Mouse (Mus musculus): ENCODE data around the gene Ube2l3. TPM values are rescaled to one million over a fixed set of nuclear protein-coding genes. Genes with fewer than 3 reads are reported as not detected.
A peak's percentile ranks its signal among the peaks of the same experiment; 100 is the strongest.
"Not testable (repeated sequence)": the region's sequence is repeated elsewhere in the genome, so short reads cannot be mapped to it uniquely, and the experiment has no call there.

Gene Ube2l3
- polyA plus RNA-seq, 1 experiment from 2014 or later, result 362 TPM

- peak; percentile 96 for ATAC-seq (ENCODE audit: insufficient number of reproducible peaks, insufficient read depth, low FRiP score, low TSS enrichment, low read depth)
- Histone ChIP-seq H3K9ac (replicated peaks) (peak within 1 kb of the TSS; percentile 93), H3K4me2 (peak within 1 kb of the TSS; percentile 93), H3K27ac (peak within 1 kb of the TSS; percentile 93), H3K9me3 (no peaks in the 10 kb centered on the region), H3K4me1 (replicated peaks) (peaks cover 30% of the 10 kb centered on the region), H3K36me3 (no peaks in the 10 kb centered on the region), H3K4me3 (replicated peaks) (peak within 1 kb of the TSS; percentile 87), H3K27me3 (no peaks in the 10 kb centered on the region)
- WGBS, result under 1% methylated on average over 59 of the region's 59 CpGs
Observed at GRCm38 (mm10) chr16:17232794-17233701, 30.6 kb upstream of the Ube2l3 start, which contains the start of gene Hic2. Gene Hic2, plus strand, starts transcription at chr16:17233572.

- H3K27me3 ChIP-seq; ATAC-seq (ENCODE audit: insufficient number of reproducible peaks, insufficient read depth, low FRiP score, low TSS enrichment, low read depth); H3K9me3 ChIP-seq; H3K27ac ChIP-seq; H3K4me3 ChIP-seq (replicated peaks); H3K36me3 ChIP-seq; H3K9ac ChIP-seq (replicated peaks); H3K4me2 ChIP-seq: not testable (repeated sequence)
- WGBS, result 86% methylated on average over 2 of the region's 2 CpGs
- H3K4me1 ChIP-seq (replicated peaks), result peaks cover 29% of the 10 kb centered on the region
Observed at GRCm38 (mm10) chr16:17231523-17231922, 29.1 kb upstream of the Ube2l3 start.

- Histone ChIP-seq H3K4me2 (no peak overlapping the region), H3K4me3 (replicated peaks) (no peak overlapping the region), H3K27me3 (no peaks in the 10 kb centered on the region), H3K9me3 (no peaks in the 10 kb centered on the region), H3K9ac (replicated peaks) (no peak overlapping the region), H3K36me3 (no peaks in the 10 kb centered on the region), H3K4me1 (replicated peaks) (no peaks in the 10 kb centered on the region), H3K27ac (no peak overlapping the region)
- no peak for ATAC-seq (ENCODE audit: insufficient number of reproducible peaks, insufficient read depth, low FRiP score, low TSS enrichment, low read depth)
Observed at GRCm38 (mm10) chr16:17226496-17226895, 24.0 kb upstream of the Ube2l3 start.

- 83% methylated on average over 5 of the region's 5 CpGs for WGBS
- Histone ChIP-seq H3K4me2 (no peak overlapping the region), H3K9me3 (no peaks in the 10 kb centered on the region), H3K4me1 (replicated peaks) (peaks cover under 1% of the 10 kb centered on the region; the same call in 1 of the 2 replicates), H3K27me3 (no peaks in the 10 kb centered on the region), H3K27ac (no peak overlapping the region), H3K36me3 (no peaks in the 10 kb centered on the region), H3K9ac (replicated peaks) (no peak overlapping the region), H3K4me3 (replicated peaks) (no peak overlapping the region)
- no peak for ATAC-seq (ENCODE audit: insufficient number of reproducible peaks, insufficient read depth, low FRiP score, low TSS enrichment, low read depth)
Observed at GRCm38 (mm10) chr16:17225584-17225983, 23.1 kb upstream of the Ube2l3 start.

- WGBS, result 28% methylated on average over 25 of the region's 25 CpGs
- no peak overlapping the region for H3K4me2 ChIP-seq
- no peaks in the 10 kb centered on the region for H3K27me3 ChIP-seq
- H3K9ac ChIP-seq (replicated peaks), result no peak overlapping the region
- no peak overlapping the region for H3K4me3 ChIP-seq (replicated peaks)
- peak; percentile 100 for ATAC-seq (ENCODE audit: insufficient number of reproducible peaks, insufficient read depth, low FRiP score, low TSS enrichment, low read depth)
- H3K4me1 ChIP-seq (replicated peaks), result peaks cover 10% of the 10 kb centered on the region; the same call in 1 of the 2 replicates
- no peak overlapping the region for H3K27ac ChIP-seq
- no peaks in the 10 kb centered on the region for H3K9me3 ChIP-seq
- H3K36me3 ChIP-seq, result no peaks in the 10 kb centered on the region
Observed at GRCm38 (mm10) chr16:17222197-17222596, 19.7 kb upstream of the Ube2l3 start.

GRCm38 (mm10) chr16:17220127-17220733, 17.8 kb upstream of the Ube2l3 start:
- no peaks in the 10 kb centered on the region for H3K27me3 ChIP-seq
- no peak overlapping the region for H3K9ac ChIP-seq (replicated peaks)
- H3K4me3 ChIP-seq (replicated peaks), result no peak overlapping the region
- 33% methylated on average over 7 of the region's 7 CpGs for WGBS
- ATAC-seq (ENCODE audit: insufficient number of reproducible peaks, insufficient read depth, low FRiP score, low TSS enrichment, low read depth), result no peak
- H3K9me3 ChIP-seq, result no peaks in the 10 kb centered on the region
- peaks cover 10% of the 10 kb centered on the region; the same call in 1 of the 2 replicates for H3K4me1 ChIP-seq (replicated peaks)
- no peak overlapping the region for H3K4me2 ChIP-seq
- no peak overlapping the region for H3K27ac ChIP-seq
- H3K36me3 ChIP-seq, result no peaks in the 10 kb centered on the region

GRCm38 (mm10) chr16:17216934-17217633, 14.6 kb upstream of the Ube2l3 start:
- H3K4me1 ChIP-seq (replicated peaks), result peaks cover 10% of the 10 kb centered on the region; the same call in 1 of the 2 replicates
- H3K4me2 ChIP-seq, result no peak overlapping the region
- no peak for ATAC-seq (ENCODE audit: insufficient number of reproducible peaks, insufficient read depth, low FRiP score, low TSS enrichment, low read depth)
- peaks cover 3% of the 10 kb centered on the region; the same call in 1 of the 2 replicates for H3K27me3 ChIP-seq
- H3K27ac ChIP-seq, result no peak overlapping the region
- no peak overlapping the region for H3K9ac ChIP-seq (replicated peaks)
- WGBS, result 48% methylated on average over 8 of the region's 8 CpGs
- no peak overlapping the region for H3K4me3 ChIP-seq (replicated peaks)
- H3K36me3 ChIP-seq, result no peaks in the 10 kb centered on the region
- H3K9me3 ChIP-seq, result no peaks in the 10 kb centered on the region

GRCm38 (mm10) chr16:17209981-17210838, 7.8 kb upstream of the Ube2l3 start:
- peak; percentile 66 for ATAC-seq (ENCODE audit: insufficient number of reproducible peaks, insufficient read depth, low FRiP score, low TSS enrichment, low read depth)
- H3K27me3 ChIP-seq, result peaks cover 51% of the 10 kb centered on the region
- 6% methylated on average over 48 of the region's 48 CpGs for WGBS

GRCm38 (mm10) chr16:17209404-17209960, 7.0 kb upstream of the Ube2l3 start:
- Histone ChIP-seq H3K4me3 (replicated peaks) (peak overlapping the region; percentile 60), H3K27ac (0 out of 2 replicates have a peak overlapping the region, but pooled peaks have one; percentile 23), H3K4me1 (replicated peaks) (peaks cover 14% of the 10 kb centered on the region), H3K27me3 (peaks cover 51% of the 10 kb centered on the region), H3K4me2 (peak overlapping the region; percentile 97), H3K9me3 (no peaks in the 10 kb centered on the region), H3K36me3 (no peaks in the 10 kb centered on the region), H3K9ac (replicated peaks) (peak overlapping the region; percentile 37)
- ATAC-seq (ENCODE audit: insufficient number of reproducible peaks, insufficient read depth, low FRiP score, low TSS enrichment, low read depth), result peak; percentile 8; the same call in 1 of the 2 replicates
- 3% methylated on average over 37 of the region's 37 CpGs for WGBS

More at GRCm38 (mm10) chr16:17209981-17210838, 7.8 kb upstream of the Ube2l3 start:
- Histone ChIP-seq H3K4me1 (replicated peaks) (peaks cover 14% of the 10 kb centered on the region), H3K36me3 (no peaks in the 10 kb centered on the region), H3K27ac (no peak overlapping the region), H3K9me3 (no peaks in the 10 kb centered on the region), H3K4me3 (replicated peaks) (peak overlapping the region; percentile 60), H3K9ac (replicated peaks) (peak overlapping the region; percentile 56), H3K4me2 (peak overlapping the region; percentile 97)
